Mouse (Mus musculus): ENCODE measurements at regions not wholly inside any gene's neighbourhood (a gene's known extent, or its start where the extent isn't known, plus 50 kb on each side); places are given as distances from the start of the nearest gene placed in this dataset.

- no peak for DNase-seq (ENCODE audit: low spot score)
Measured at GRCm38 (mm10) chr17:51528161-51528560, 304.9 kb downstream of the Satb1 start.

DNA sequence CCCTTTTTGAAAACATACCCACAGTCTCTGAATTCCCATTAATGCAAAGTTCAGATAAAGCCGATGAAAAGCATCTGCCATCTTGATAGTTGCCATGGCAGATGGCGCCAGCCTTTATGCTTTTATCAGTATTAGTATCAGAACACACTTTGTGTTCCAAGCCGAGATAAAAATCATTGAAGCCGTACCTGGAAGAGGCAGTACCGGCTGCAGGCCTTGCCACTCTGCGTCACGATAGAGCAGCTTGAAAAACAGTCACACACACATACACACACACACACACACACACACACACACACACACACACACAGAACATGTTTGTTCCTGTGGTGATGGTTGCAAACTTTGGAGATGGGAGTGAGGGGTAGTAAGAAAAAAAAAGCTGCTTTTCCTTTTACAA is 306.2 kb downstream of the Satb1 start:
- DNase-seq (ENCODE audit: low spot score), result no peak

DNA sequence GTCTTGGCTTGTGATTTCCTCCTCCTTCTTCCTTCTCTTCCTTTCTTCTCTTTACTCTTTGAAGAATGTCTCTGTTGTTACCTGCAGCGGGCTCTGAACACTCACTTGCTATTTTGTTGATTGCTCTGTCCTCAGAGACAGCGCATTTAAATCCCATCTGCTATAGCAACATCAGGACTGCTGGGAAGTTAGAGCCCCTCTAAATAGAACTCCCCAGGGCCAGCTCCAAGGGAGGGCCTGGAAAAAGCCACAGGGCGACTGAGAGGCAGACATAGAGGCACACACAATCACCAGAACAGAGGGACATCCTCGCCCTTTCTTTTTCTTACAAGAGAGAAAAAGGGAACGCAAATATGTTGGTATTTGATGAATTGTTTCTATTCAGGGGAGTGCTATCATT is 306.6 kb downstream of the Satb1 start:
- DNase-seq (ENCODE audit: low spot score), result no peak

- DNase-seq (ENCODE audit: low spot score), result no peak
Measured at GRCm38 (mm10) chr17:51526021-51526420, 307.1 kb downstream of the Satb1 start.

DNA sequence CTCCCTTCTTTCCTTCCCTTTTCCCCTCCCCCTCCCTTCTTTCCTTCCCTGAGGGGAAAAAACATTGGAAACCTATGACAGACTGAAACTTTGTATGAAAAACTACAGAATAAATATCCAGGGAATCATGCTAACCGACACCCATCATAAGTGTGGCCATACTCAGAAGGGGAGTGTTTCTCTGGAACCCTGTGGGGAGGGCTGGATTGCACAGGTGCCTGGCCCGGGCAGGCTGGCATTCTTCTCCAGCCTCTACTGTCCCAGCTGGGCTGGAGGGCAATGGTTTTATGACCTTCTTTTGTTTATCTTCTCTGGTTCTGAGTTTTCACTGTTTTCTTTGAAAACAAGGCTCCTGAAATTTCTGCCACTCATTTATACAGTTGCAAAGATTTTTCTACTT is 307.9 kb downstream of the Satb1 start:
- DNase-seq (ENCODE audit: low spot score), result no peak

GRCm38 (mm10) chr17:51511917-51512316 is 321.2 kb downstream of the Satb1 start:
- no peak for DNase-seq (ENCODE audit: low spot score)

DNA sequence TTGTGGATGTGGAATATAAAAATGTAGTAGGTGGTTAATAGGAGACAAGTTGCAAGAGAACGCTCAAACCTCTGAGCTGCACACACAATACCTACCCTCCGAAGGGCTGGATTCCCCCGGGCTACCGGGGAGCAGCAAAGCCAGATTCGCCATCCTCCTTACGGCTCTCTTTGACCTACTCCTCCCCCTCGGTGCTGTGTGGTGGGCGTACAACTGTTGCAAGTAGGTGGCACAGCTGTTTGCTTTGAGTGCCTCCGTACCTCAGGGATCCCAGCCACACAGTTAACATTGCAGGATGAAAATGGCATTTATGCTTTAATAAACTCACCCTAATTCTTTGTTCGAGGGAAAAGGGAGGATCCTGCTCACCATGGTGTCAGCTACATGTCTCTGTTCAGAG is 321.6 kb upstream of the Tbc1d5 start:
- DNase-seq (ENCODE audit: low spot score), result no peak

GRCm38 (mm10) chr17:51499541-51499940 is 320.4 kb upstream of the Tbc1d5 start:
- no peak for DNase-seq (ENCODE audit: low spot score)

DNA sequence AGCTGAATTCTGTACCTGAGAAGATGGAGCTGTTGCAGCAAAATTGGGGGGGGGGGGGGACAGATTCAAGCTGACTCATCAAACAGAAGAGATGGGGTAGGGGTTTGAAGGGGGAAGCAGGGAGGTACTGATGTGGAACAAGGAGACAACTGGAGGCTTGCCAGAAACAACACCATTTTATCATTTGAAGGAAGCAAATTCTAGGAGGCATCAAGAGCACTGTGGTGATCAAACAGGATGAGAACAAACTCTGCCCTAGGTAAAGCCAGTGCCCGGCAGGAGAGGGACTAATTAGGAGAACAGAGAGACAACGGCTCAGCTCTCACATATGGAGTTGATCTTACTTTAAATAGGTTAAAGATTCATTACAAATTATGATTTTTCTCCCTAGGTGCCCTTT is 315.9 kb upstream of the Tbc1d5 start:
- no peak for DNase-seq (ENCODE audit: low spot score)

GRCm38 (mm10) chr17:51489386-51489785 is 310.2 kb upstream of the Tbc1d5 start:
- no peak for DNase-seq (ENCODE audit: low spot score)

- DNase-seq (ENCODE audit: low spot score), result no peak
Measured at GRCm38 (mm10) chr17:51487918-51488445, 308.8 kb upstream of the Tbc1d5 start.

- no peak for DNase-seq (ENCODE audit: low spot score)
Measured at GRCm38 (mm10) chr17:51477810-51478209, 298.7 kb upstream of the Tbc1d5 start.

DNA sequence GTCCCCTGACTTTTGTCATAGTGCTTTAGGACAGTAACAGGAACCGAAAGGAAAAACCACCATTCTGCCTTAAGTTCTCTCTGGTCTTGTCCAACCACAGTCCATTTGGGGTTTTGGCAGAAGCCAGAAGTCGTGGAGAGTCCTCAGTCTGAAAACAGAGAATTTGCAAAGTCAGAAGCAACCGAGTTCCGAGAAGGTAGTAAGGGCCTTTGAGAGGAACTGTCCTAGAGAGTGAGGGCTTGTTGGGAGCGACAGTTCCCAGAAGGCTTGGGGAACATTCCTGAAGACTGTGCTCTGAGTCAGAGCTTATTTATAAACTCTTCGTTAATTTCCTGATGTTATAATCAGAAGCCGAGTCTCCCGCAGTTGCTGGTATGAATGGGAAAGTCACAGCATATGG is 298.3 kb upstream of the Tbc1d5 start:
- DNase-seq (ENCODE audit: low spot score), result no peak

DNA sequence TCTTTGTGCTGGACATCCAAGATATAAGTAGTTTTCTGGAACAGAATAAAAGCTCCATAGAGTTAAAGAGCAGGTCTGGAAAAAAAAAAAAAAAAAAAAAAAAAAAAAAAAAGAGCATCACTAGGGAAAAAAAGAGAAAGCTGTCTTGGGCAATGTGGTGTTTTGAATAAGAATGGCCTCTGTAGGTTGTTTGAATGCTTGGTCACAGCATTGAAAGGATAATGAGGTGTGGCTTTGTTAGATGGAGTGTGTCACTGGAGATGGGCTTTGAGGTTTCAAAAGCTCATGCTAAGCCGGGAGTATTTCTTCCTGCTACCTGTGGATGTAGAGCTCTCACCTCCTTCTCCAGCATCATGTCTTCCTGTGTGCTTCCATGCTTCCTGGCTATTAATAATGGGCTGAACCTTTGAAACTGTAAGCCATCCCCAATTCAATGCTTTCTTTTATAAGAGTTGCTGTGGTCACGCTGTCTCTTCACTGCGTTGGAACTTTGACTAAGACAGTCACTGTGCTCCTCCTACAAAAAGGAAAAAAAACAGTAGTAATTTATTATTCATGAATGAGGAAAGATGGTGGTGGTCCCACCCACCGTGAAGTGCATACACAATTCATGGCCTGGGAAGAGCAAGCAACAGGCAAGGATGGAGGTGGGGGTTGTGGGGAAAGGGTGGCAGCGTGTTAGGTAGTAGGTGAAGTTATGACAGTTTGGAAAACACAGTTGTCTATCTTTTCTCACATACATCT is 283.2 kb upstream of the Tbc1d5 start:
- DNase-seq (ENCODE audit: low spot score), result no peak

DNA sequence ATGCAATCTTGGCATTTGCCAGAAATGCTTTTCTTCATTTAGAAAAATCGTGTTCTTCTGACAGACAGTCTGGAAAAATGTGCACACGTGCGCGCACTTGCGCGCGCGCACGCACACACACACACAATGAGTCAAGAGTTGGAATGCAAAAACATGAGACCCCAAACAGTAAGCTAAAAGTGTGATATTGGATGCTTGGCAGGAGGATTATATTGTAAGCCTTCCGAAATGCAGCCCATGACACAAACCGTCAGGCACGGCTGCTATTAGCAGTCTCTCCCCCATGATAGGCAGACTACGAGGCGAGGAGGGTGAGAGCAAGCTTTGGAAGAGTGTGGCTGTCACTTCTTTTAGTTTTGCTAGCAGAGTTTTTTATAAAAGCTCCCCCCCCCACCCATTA is 282.1 kb upstream of the Tbc1d5 start:
- DNase-seq (ENCODE audit: low spot score), result no peak

DNA sequence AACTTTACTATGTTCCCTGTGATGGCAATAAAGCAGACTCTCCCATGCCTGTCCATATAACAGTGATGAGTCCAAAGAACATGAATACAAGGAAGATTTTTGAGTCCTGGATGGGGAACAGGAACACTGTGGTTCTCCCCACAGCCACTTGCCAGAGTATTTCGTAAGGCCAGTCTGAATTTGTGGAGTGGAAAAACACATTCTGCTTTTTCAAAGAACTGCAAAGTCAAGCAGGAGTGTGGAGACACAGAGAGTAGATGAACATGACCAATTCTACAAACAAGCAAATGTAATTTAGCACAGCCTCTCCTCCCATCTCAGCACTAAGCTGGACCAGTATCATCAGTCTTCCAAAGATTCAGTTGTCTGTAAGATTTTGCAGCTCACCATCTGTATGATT is 280.0 kb upstream of the Tbc1d5 start:
- DNase-seq (ENCODE audit: low spot score), result no peak

GRCm38 (mm10) chr17:51415746-51416145 is 236.6 kb upstream of the Tbc1d5 start:
- DNase-seq (ENCODE audit: low spot score), result no peak

DNA sequence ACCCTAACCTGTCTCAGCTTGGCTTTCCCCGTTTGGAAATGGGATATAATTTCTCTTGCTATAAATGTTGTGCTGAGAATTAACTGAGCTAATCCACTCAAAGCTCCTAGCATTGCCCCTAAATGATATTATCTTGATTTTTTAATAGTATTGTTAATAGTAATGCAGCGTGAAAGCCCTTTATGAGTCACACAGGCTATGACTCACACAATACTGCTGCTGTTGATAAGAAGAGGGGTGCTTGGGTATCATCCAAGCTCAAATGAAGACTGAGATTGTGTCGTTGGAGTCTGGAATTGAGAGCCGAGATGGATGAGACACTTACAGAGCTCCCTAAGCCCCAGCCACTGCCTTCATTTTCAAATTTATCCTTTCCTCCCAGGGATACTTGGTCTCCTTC is 235.2 kb upstream of the Tbc1d5 start:
- no peak for DNase-seq (ENCODE audit: low spot score)

GRCm38 (mm10) chr17:51413741-51414140 is 234.6 kb upstream of the Tbc1d5 start:
- no peak for DNase-seq (ENCODE audit: low spot score)

DNA sequence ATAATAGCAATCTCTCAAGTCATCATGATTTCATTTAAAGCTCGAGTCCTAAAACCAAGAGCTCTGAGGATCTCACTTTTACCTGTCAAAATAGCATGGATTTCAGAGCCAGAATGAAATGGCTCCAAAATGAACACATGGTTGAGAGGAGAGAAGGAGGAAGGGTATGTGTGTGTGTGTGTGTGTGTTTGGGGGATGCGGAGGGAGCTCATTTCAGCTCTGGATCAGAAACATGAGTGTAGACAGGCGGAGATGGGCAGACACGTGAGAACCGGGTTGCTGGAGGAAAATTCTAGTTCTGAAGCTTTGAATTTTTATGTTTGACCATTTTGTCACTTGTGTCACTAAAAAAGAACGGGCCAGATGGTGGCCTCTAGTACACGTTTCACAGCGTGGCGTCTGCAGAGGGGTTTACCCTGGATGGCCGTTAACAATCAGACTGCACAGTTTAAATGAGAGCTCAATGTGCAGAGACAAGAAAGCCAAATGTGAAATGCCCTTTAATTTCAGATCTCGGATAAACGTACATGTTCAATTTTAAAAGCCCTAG is 232.5 kb upstream of the Tbc1d5 start:
- no peak for DNase-seq (ENCODE audit: low spot score)

DNA sequence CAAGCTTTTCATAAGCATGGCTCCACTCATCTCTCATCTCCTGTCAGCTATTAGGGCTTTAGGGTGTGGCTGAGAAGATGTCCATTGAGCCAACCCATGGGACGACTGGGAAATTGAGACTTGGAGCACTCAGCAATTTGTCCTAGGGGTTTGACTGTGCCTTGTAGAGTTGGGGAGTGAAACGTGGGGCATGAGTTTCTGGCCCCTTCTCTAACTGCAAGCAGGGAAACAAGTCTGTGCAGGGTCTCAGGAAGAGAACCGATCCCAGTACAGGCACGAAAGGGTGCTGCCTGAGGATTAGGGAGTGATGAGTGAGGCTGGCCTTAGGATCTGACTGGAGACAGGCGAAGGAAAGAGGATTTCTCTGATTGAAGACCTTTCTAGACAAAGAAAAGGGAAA is 229.7 kb upstream of the Tbc1d5 start:
- no peak for DNase-seq (ENCODE audit: low spot score)

- DNase-seq (ENCODE audit: low spot score), result no peak
Measured at GRCm38 (mm10) chr17:51408367-51408766, 229.2 kb upstream of the Tbc1d5 start.

DNA sequence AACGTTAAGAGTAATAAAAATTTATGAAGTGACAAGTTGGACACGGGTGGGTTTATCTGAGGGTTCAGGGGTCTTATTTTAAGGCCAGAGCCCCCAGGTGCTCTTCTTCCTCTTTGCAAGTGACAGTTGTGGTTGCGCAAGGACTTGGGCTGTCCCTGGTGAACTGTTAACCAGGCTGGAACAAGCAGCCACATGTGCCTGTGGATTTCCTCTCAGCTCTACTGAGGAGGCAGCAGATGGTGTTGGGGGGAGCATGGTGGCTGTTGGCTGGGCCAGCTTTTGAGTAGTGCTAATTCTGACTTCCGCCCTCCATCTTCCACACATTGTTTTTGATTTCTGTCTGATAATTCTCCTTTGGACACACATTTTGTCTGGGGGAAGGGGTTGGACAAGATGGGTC is 227.9 kb upstream of the Tbc1d5 start:
- no peak for DNase-seq (ENCODE audit: low spot score)

- DNase-seq (ENCODE audit: low spot score), result no peak
Measured at GRCm38 (mm10) chr17:51405059-51405458, 225.9 kb upstream of the Tbc1d5 start.

All from adipocyte (in vitro differentiated cells).